Mouse (Mus musculus): ENCODE measurements around the gene Crtc1. TPM values are rescaled to one million over a fixed set of nuclear protein-coding genes. Genes with fewer than 3 reads are reported as not detected.
A peak's percentile ranks its signal among the peaks of the same experiment; 100 is the strongest.

Crtc1 gene
- polyA plus RNA-seq, 1 experiment from 2014 or later, result 21.0 TPM

DNA sequence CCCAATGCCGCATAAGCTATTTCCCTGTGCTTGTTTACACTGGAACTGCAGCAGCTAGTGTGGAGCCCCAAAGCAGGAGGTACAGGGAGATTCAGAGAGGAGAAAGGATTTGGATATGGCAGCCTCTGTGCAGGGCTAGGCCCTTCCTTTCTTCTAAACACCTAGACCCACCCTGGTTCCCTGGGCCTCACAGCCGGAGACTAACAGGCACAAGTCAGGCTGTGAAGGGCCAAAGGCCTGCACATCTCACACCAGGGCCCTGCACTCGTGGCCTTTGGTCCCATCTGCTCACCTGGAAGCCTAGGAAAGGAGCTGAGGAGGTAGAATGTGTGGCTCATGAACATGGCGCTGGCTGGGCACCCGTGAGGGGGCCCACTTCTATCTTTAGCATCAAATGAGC is 43.2 kb downstream of the Crtc1 start:
- Histone ChIP-seq H3K4me2 (no peak overlapping the region), H3K4me3 (replicated peaks) (no peak overlapping the region), H3K27me3 (no peaks in the 10 kb centered on the region), H3K4me1 (no peaks in the 10 kb centered on the region), H3K36me3 (peaks cover 23% of the 10 kb centered on the region), H3K9ac (no peak overlapping the region), H3K27ac (no peak overlapping the region), H3K9me3 (replicated peaks) (no peaks in the 10 kb centered on the region)
- no peak for ATAC-seq (replicated peaks; ENCODE audit: low FRiP score)
- 89% methylated on average over 5 of the region's 5 CpGs for WGBS

GRCm38 (mm10) chr8:70395649-70396048 is 43.7 kb downstream of the Crtc1 start:
- no peak overlapping the region for H3K9ac ChIP-seq
- H3K36me3 ChIP-seq, result peaks cover 28% of the 10 kb centered on the region
- no peaks in the 10 kb centered on the region for H3K4me1 ChIP-seq
- H3K9me3 ChIP-seq (replicated peaks), result no peaks in the 10 kb centered on the region
- H3K4me2 ChIP-seq, result no peak overlapping the region
- H3K27me3 ChIP-seq, result no peaks in the 10 kb centered on the region
- no peak for ATAC-seq (replicated peaks; ENCODE audit: low FRiP score)
- H3K27ac ChIP-seq, result no peak overlapping the region
- 82% methylated on average over 5 of the region's 5 CpGs for WGBS
- H3K4me3 ChIP-seq (replicated peaks), result no peak overlapping the region

GRCm38 (mm10) chr8:70394269-70394998 is 44.9 kb downstream of the Crtc1 start:
- Histone ChIP-seq H3K36me3 (peaks cover 22% of the 10 kb centered on the region), H3K27ac (no peak overlapping the region), H3K9ac (no peak overlapping the region), H3K9me3 (replicated peaks) (no peaks in the 10 kb centered on the region), H3K27me3 (no peaks in the 10 kb centered on the region), H3K4me3 (replicated peaks) (no peak overlapping the region), H3K4me1 (no peaks in the 10 kb centered on the region), H3K4me2 (no peak overlapping the region)
- 78% methylated on average over 8 of the region's 8 CpGs for WGBS
- ATAC-seq (replicated peaks; ENCODE audit: low FRiP score), result no peak

- no peak overlapping the region for H3K4me2 ChIP-seq
- H3K27me3 ChIP-seq, result no peaks in the 10 kb centered on the region
- no peak overlapping the region for H3K9ac ChIP-seq
- WGBS, result 80% methylated on average over 5 of the region's 5 CpGs
- H3K9me3 ChIP-seq (replicated peaks), result no peaks in the 10 kb centered on the region
- no peaks in the 10 kb centered on the region for H3K4me1 ChIP-seq
- H3K27ac ChIP-seq, result no peak overlapping the region
- peaks cover 31% of the 10 kb centered on the region for H3K36me3 ChIP-seq
- H3K4me3 ChIP-seq (replicated peaks), result no peak overlapping the region
- ATAC-seq (replicated peaks; ENCODE audit: low FRiP score), result no peak
These were observed 46.3 kb downstream of the Crtc1 start for GRCm38 (mm10) chr8:70393087-70393486.

- no peak overlapping the region for H3K4me2 ChIP-seq
- H3K9ac ChIP-seq, result no peak overlapping the region
- H3K9me3 ChIP-seq (replicated peaks), result no peaks in the 10 kb centered on the region
- H3K36me3 ChIP-seq, result peaks cover 53% of the 10 kb centered on the region
- H3K27me3 ChIP-seq, result no peaks in the 10 kb centered on the region
- no peak for ATAC-seq (replicated peaks; ENCODE audit: low FRiP score)
- H3K27ac ChIP-seq, result no peak overlapping the region
- H3K4me3 ChIP-seq (replicated peaks), result no peak overlapping the region
- WGBS, result 89% methylated on average over 2 of the region's 2 CpGs
- H3K4me1 ChIP-seq, result no peaks in the 10 kb centered on the region
These were observed 49.7 kb downstream of the Crtc1 start for GRCm38 (mm10) chr8:70389678-70390077.

DNA sequence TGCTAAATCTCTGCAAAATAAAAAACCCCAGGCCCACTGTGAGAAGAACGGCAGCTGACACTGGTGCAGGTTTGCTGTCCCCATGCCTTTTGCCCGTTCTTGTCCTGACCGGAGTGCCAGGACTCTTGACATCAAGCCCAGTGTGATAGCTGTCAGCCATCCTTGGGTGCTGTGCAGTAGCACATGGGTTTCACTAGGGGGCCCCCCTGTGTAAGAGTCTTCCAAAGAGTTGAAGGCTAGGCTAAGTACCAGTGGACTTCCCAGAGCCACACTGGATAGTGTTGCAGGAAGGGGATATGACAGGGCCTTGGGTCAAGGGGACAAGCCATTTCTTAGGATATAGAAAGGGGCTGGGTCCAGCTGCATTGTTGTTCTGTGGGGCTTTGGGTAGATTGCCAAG is 56.1 kb downstream of the Crtc1 start:
- Histone ChIP-seq H3K4me3 (replicated peaks) (no peak overlapping the region), H3K27ac (no peak overlapping the region), H3K36me3 (peaks cover 31% of the 10 kb centered on the region), H3K27me3 (peaks cover 14% of the 10 kb centered on the region), H3K4me1 (no peaks in the 10 kb centered on the region), H3K9me3 (replicated peaks) (no peaks in the 10 kb centered on the region), H3K9ac (no peak overlapping the region), H3K4me2 (no peak overlapping the region)
- ATAC-seq (replicated peaks; ENCODE audit: low FRiP score), result peak; percentile 42; the same call in 1 of the 2 replicates
- WGBS, result 47% methylated on average over 3 of the region's 3 CpGs

GRCm38 (mm10) chr8:70380069-70380468 is 59.3 kb downstream of the Crtc1 start:
- H3K27ac ChIP-seq, result no peak overlapping the region
- H3K9ac ChIP-seq, result no peak overlapping the region
- H3K4me3 ChIP-seq (replicated peaks), result no peak overlapping the region
- H3K4me1 ChIP-seq, result peaks cover 16% of the 10 kb centered on the region
- no peak overlapping the region for H3K4me2 ChIP-seq
- H3K27me3 ChIP-seq, result peaks cover 46% of the 10 kb centered on the region
- ATAC-seq (replicated peaks; ENCODE audit: low FRiP score), result no peak
- 0 out of 2 replicates have a peak, but pooled peaks cover 3% of the 10 kb centered on the region for H3K36me3 ChIP-seq
- 82% methylated on average over 12 of the region's 12 CpGs for WGBS
- H3K9me3 ChIP-seq (replicated peaks), result no peaks in the 10 kb centered on the region

DNA sequence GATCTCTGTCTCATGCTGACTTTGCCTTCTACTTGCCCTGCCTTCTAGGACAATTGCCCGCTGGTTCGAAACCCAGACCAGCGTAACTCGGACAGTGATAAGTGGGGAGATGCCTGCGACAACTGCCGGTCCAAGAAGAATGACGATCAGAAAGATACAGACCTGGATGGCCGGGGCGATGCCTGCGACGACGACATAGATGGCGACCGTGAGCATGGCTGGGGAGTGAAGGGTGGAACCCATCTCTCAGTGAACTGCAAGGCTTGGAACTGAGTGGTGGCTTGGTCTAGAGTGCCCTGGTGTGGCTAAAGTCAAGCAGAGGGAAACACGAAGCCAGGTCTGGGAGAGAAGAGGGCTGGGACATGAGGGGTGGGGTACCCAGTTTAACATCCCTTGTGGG is 62.3 kb downstream of the Crtc1 start:
- Histone ChIP-seq H3K9me3 (replicated peaks) (no peaks in the 10 kb centered on the region), H3K27ac (no peak overlapping the region), H3K9ac (no peak overlapping the region), H3K36me3 (no peaks in the 10 kb centered on the region), H3K27me3 (peaks cover 77% of the 10 kb centered on the region), H3K4me1 (peaks cover 41% of the 10 kb centered on the region), H3K4me2 (no peak overlapping the region), H3K4me3 (replicated peaks) (no peak overlapping the region)
- no peak for ATAC-seq (replicated peaks; ENCODE audit: low FRiP score)
- 13% methylated on average over 15 of the region's 15 CpGs for WGBS

GRCm38 (mm10) chr8:70376275-70376741 is 63.1 kb downstream of the Crtc1 start:
- Histone ChIP-seq H3K4me1 (peaks cover 45% of the 10 kb centered on the region), H3K27me3 (peaks cover 84% of the 10 kb centered on the region), H3K9me3 (replicated peaks) (no peaks in the 10 kb centered on the region), H3K4me2 (peak overlapping the region; percentile 43), H3K27ac (no peak overlapping the region), H3K4me3 (replicated peaks) (peak overlapping the region; percentile 47), H3K9ac (no peak overlapping the region), H3K36me3 (no peaks in the 10 kb centered on the region)
- no peak for ATAC-seq (replicated peaks; ENCODE audit: low FRiP score)
- WGBS, result 7% methylated on average over 37 of the region's 37 CpGs

GRCm38 (mm10) chr8:70375212-70375859 is 64.0 kb downstream of the Crtc1 start:
- peak overlapping the region; percentile 47 for H3K4me3 ChIP-seq (replicated peaks)
- no peak overlapping the region for H3K27ac ChIP-seq
- peaks cover 89% of the 10 kb centered on the region for H3K27me3 ChIP-seq
- peak overlapping the region; percentile 77 for H3K4me2 ChIP-seq
- H3K4me1 ChIP-seq, result peaks cover 45% of the 10 kb centered on the region
- no peak overlapping the region for H3K9ac ChIP-seq
- ATAC-seq (replicated peaks; ENCODE audit: low FRiP score), result no peak
- H3K36me3 ChIP-seq, result no peaks in the 10 kb centered on the region
- no peaks in the 10 kb centered on the region for H3K9me3 ChIP-seq (replicated peaks)
- WGBS, result 4% methylated on average over 35 of the region's 35 CpGs

- no peaks in the 10 kb centered on the region for H3K36me3 ChIP-seq
- H3K27me3 ChIP-seq, result peaks cover 88% of the 10 kb centered on the region
- peaks cover 45% of the 10 kb centered on the region for H3K4me1 ChIP-seq
- no peak overlapping the region for H3K27ac ChIP-seq
- H3K9ac ChIP-seq, result 0 out of 2 replicates have a peak overlapping the region, but pooled peaks have one; percentile 9
- peak overlapping the region; percentile 77 for H3K4me2 ChIP-seq
- H3K9me3 ChIP-seq (replicated peaks), result no peaks in the 10 kb centered on the region
- ATAC-seq (replicated peaks; ENCODE audit: low FRiP score), result peak; percentile 80
- H3K4me3 ChIP-seq (replicated peaks), result peak overlapping the region; percentile 47
- under 1% methylated on average over 46 of the region's 53 CpGs for WGBS
These were observed 65.0 kb downstream of the Crtc1 start for GRCm38 (mm10) chr8:70374318-70374927.

All from kidney, embryonic 15.5 days (tissue).